Mouse (Mus musculus) adrenal gland, postnatal 36 days (tissue): ENCODE measurements at regions not wholly inside any gene's neighbourhood (a gene's known extent, or its start where the extent isn't known, plus 50 kb on each side); places are given as distances from the start of the nearest gene placed in this dataset.

Experiments used
- DNase-seq, 2 experiments: peaks; one replicate each; pipeline ENCODE4 v3.0.0; 2021; ENCODE audit warnings: mixed read lengths in 1 of 2

- DNase-seq = no peak
Observed at GRCm38 (mm10) chr8:93689832-93690471, 119.8 kb upstream of the Gnao1 start.

GRCm38 (mm10) chr8:93691375-93691774 lies 118.4 kb upstream of the Gnao1 start:
- DNase-seq = no peak

- DNase-seq = no peak
Observed at GRCm38 (mm10) chr8:93691826-93692225, 117.9 kb upstream of the Gnao1 start.

- DNase-seq = no peak
Observed at GRCm38 (mm10) chr8:93697206-93697605, 112.6 kb upstream of the Gnao1 start.

GRCm38 (mm10) chr8:93698508-93698907 lies 111.3 kb upstream of the Gnao1 start:
- DNase-seq = no peak

- no peak for DNase-seq
Observed at GRCm38 (mm10) chr8:93701391-93701790, 108.4 kb upstream of the Gnao1 start.

GRCm38 (mm10) chr8:93712066-93712706 lies 97.6 kb upstream of the Gnao1 start:
- DNase-seq = no peak

GRCm38 (mm10) chr8:93713221-93713620 lies 96.5 kb upstream of the Gnao1 start:
- DNase-seq = no peak

- DNase-seq = peak in 1 of 2 experiments; percentile 17
Observed at GRCm38 (mm10) chr8:93724896-93725489, 84.8 kb upstream of the Gnao1 start.

GRCm38 (mm10) chr8:93729124-93729930 lies 80.4 kb upstream of the Gnao1 start:
- no peak for DNase-seq

GRCm38 (mm10) chr8:93730738-93731700 lies 78.7 kb upstream of the Gnao1 start:
- no peak for DNase-seq

- DNase-seq = no peak
Observed at GRCm38 (mm10) chr8:93734818-93735217, 74.9 kb upstream of the Gnao1 start.

- no peak for DNase-seq
Observed at GRCm38 (mm10) chr8:93740281-93740680, 69.5 kb upstream of the Gnao1 start.

GRCm38 (mm10) chr8:93748720-93749119 lies 61.0 kb upstream of the Gnao1 start:
- no peak for DNase-seq

GRCm38 (mm10) chr8:93750921-93751320 lies 58.8 kb upstream of the Gnao1 start:
- DNase-seq = no peak

GRCm38 (mm10) chr8:93755981-93756380 lies 53.8 kb upstream of the Gnao1 start:
- no peak for DNase-seq
